Mouse (Mus musculus) forebrain, embryonic 11.5 days (tissue): ENCODE results near the gene Itpr1. TPM values are rescaled to one million over a fixed set of nuclear protein-coding genes. Genes with fewer than 3 reads are reported as not detected.
A peak's percentile ranks its signal among the peaks of the same experiment; 100 is the strongest.

Source experiments
- ATAC-seq: fragments of 200-750 bp; cut with Nextera tagmentation; replicated peaks from 2 replicates; pipeline ENCODE4 v1.8.0; 2017; ENCODE audit warnings: moderate TSS enrichment; ENCODE audit not compliant: low FRiP score
- DNase-seq: peaks from one replicate; pipeline ENCODE4 v3.0.0-alpha.2; 2017; ENCODE audit warnings: low spot score
- H3K27ac ChIP-seq: fragments of 300-500 bp; sonication (generic); 2 replicates; pipeline ENCODE4 v1.5.1; 2014; ENCODE audit warnings: low read depth, low read length
- H3K27me3 ChIP-seq: fragments of 300-500 bp; sonication (generic); 2 replicates; pipeline ENCODE4 v1.6.1; 2014; ENCODE audit warnings: mild to moderate bottlenecking, low read length, mixed read lengths; ENCODE audit not compliant: control insufficient read depth, insufficient read depth
- H3K36me3 ChIP-seq: fragments of 300-500 bp; sonication (generic); 2 replicates; pipeline ENCODE4 v1.6.1; 2014; ENCODE audit warnings: mild to moderate bottlenecking, low read length, moderate library complexity, mixed read lengths; ENCODE audit not compliant: control insufficient read depth, insufficient read depth
- H3K4me1 ChIP-seq: fragments of 300-500 bp; sonication (generic); replicated peaks from 2 replicates; pipeline ENCODE4 v1.6.1; 2014; ENCODE audit warnings: low read length, mixed read lengths; ENCODE audit not compliant: control insufficient read depth, insufficient read depth
- H3K4me2 ChIP-seq: fragments of 300-500 bp; sonication (generic); 2 replicates; pipeline ENCODE4 v1.6.1; 2014; ENCODE audit warnings: low read depth, mild to moderate bottlenecking, low read length, moderate library complexity, mixed read lengths; ENCODE audit not compliant: severe bottlenecking
- H3K4me3 ChIP-seq: fragments of 300-500 bp; sonication (generic); 2 replicates; pipeline ENCODE4 v1.5.1; 2014; ENCODE audit warnings: low read depth, low read length
- H3K9ac ChIP-seq: fragments of 300-500 bp; sonication (generic); 2 replicates; pipeline ENCODE4 v1.6.1; 2014; ENCODE audit warnings: low read length
- H3K9me3 ChIP-seq: fragments of 300-500 bp; sonication (generic); 2 replicates; pipeline ENCODE4 v1.6.1; 2016; ENCODE audit warnings: low read length, mixed read lengths; ENCODE audit not compliant: control insufficient read depth
- WGBS: fragments of 180-500 bp; shearing (Covaris S2); extraction: QIAGEN DNeasy Blood & Tissue Kit; methylation state at CpG from one replicate; pipeline ENCODE4 v1.1.7; 2014; 5-methylcytosine and 5-hydroxymethylcytosine counted together
- polyA plus RNA-seq: library from polyadenylated mRNA; unstranded; fragments of >200 nt; fragmentation: Nextera tagmentation; extraction: Ambion mirVana; gene quantifications from 2 replicates; pipeline ENCODE4 v1.2.1, GENCODE M21; 2014

Itpr1 gene
- polyA plus RNA-seq, 1 experiment from 2014 or later = 8.1 TPM

GRCm38 (mm10) chr6:108184847-108185684 lies 27.8 kb upstream of the Itpr1 start, which contains the start of gene Sumf1:
TSS of gene Sumf1 (minus strand) at chr6:108185582.
- H3K9me3 ChIP-seq = no peaks in the 10 kb centered on the region

GRCm38 (mm10) chr6:108185685-108186009 lies 27.2 kb upstream of the Itpr1 start:
- peak overlapping the region; percentile 85 for H3K4me2 ChIP-seq
- H3K4me3 ChIP-seq = peak overlapping the region; percentile 80
- no peaks in the 10 kb centered on the region for H3K9me3 ChIP-seq
- no peaks in the 10 kb centered on the region; the same call in 1 of the 2 replicates for H3K27me3 ChIP-seq
- peak overlapping the region; percentile 80; the same call in 1 of the 2 replicates for H3K9ac ChIP-seq
- WGBS = 23% methylated on average over 4 of the region's 4 CpGs
- ATAC-seq (no peak; the same call in 1 of the 2 replicates), DNase-seq (no peak)
- H3K4me1 ChIP-seq = peaks cover 5% of the 10 kb centered on the region; the same call in 1 of the 2 replicates
- no peaks in the 10 kb centered on the region for H3K36me3 ChIP-seq
- no peak overlapping the region for H3K27ac ChIP-seq

More at GRCm38 (mm10) chr6:108184847-108185684, 27.8 kb upstream of the Itpr1 start, which contains the start of gene Sumf1:
- peak within 1 kb of the TSS; percentile 80 for H3K4me3 ChIP-seq
- DNase-seq (peak; percentile 91), ATAC-seq (peak; percentile 96)
- H3K4me1 ChIP-seq = peaks cover 5% of the 10 kb centered on the region; the same call in 1 of the 2 replicates
- H3K9ac ChIP-seq = peak within 1 kb of the TSS; percentile 80
- no peaks in the 10 kb centered on the region; the same call in 1 of the 2 replicates for H3K27me3 ChIP-seq
- 5% methylated on average over 46 of the region's 49 CpGs for WGBS
- H3K27ac ChIP-seq = no peak within 1 kb of the TSS
- H3K4me2 ChIP-seq = peak within 1 kb of the TSS; percentile 85
- no peaks in the 10 kb centered on the region for H3K36me3 ChIP-seq

GRCm38 (mm10) chr6:108190690-108191089 lies 22.2 kb upstream of the Itpr1 start:
- 91% methylated on average over 1 of the region's 1 CpGs for WGBS

GRCm38 (mm10) chr6:108192632-108193031 lies 20.3 kb upstream of the Itpr1 start:
- ATAC-seq (no peak), DNase-seq (no peak)
- H3K9ac ChIP-seq = no peak overlapping the region
- H3K9me3 ChIP-seq = no peaks in the 10 kb centered on the region
- H3K4me1 ChIP-seq = no peaks in the 10 kb centered on the region
- 81% methylated on average over 4 of the region's 4 CpGs for WGBS
- H3K27me3 ChIP-seq = no peaks in the 10 kb centered on the region
- no peak overlapping the region for H3K27ac ChIP-seq
- H3K36me3 ChIP-seq = no peaks in the 10 kb centered on the region
- no peak overlapping the region for H3K4me3 ChIP-seq
- no peak overlapping the region for H3K4me2 ChIP-seq

More at GRCm38 (mm10) chr6:108190690-108191089, 22.2 kb upstream of the Itpr1 start:
- Histone ChIP-seq H3K27me3 (no peaks in the 10 kb centered on the region; the same call in 1 of the 2 replicates), H3K27ac (no peak overlapping the region), H3K9ac (no peak overlapping the region), H3K4me2 (no peak overlapping the region), H3K36me3 (no peaks in the 10 kb centered on the region), H3K9me3 (no peaks in the 10 kb centered on the region), H3K4me3 (no peak overlapping the region), H3K4me1 (no peaks in the 10 kb centered on the region)
- no peak for ATAC-seq
- no peak for DNase-seq

- DNase-seq (no peak), ATAC-seq (no peak)
- WGBS = 84% methylated on average over 7 of the region's 7 CpGs
- H3K4me3 ChIP-seq = no peak overlapping the region
- no peaks in the 10 kb centered on the region for H3K9me3 ChIP-seq
- H3K36me3 ChIP-seq = no peaks in the 10 kb centered on the region
- no peaks in the 10 kb centered on the region for H3K27me3 ChIP-seq
- no peak overlapping the region for H3K4me2 ChIP-seq
- no peaks in the 10 kb centered on the region for H3K4me1 ChIP-seq
- H3K27ac ChIP-seq = no peak overlapping the region
- H3K9ac ChIP-seq = no peak overlapping the region
Measured at GRCm38 (mm10) chr6:108196665-108197064, 16.2 kb upstream of the Itpr1 start.

GRCm38 (mm10) chr6:108197117-108197516 lies 15.8 kb upstream of the Itpr1 start:
- Histone ChIP-seq H3K9ac (no peak overlapping the region), H3K36me3 (no peaks in the 10 kb centered on the region), H3K4me2 (no peak overlapping the region), H3K4me1 (no peaks in the 10 kb centered on the region), H3K9me3 (no peaks in the 10 kb centered on the region), H3K27me3 (no peaks in the 10 kb centered on the region), H3K27ac (no peak overlapping the region), H3K4me3 (no peak overlapping the region)
- DNase-seq (no peak), ATAC-seq (no peak)
- WGBS = 72% methylated on average over 4 of the region's 4 CpGs

GRCm38 (mm10) chr6:108198286-108198685 lies 14.6 kb upstream of the Itpr1 start:
- no peak overlapping the region for H3K4me2 ChIP-seq
- no peaks in the 10 kb centered on the region for H3K4me1 ChIP-seq
- WGBS = 93% methylated on average over 7 of the region's 7 CpGs
- H3K4me3 ChIP-seq = no peak overlapping the region
- ATAC-seq (no peak), DNase-seq (no peak)
- H3K36me3 ChIP-seq = no peaks in the 10 kb centered on the region
- H3K9ac ChIP-seq = no peak overlapping the region
- no peaks in the 10 kb centered on the region for H3K9me3 ChIP-seq
- no peak overlapping the region for H3K27ac ChIP-seq
- no peaks in the 10 kb centered on the region for H3K27me3 ChIP-seq

GRCm38 (mm10) chr6:108204322-108204721 lies 8.6 kb upstream of the Itpr1 start:
- Histone ChIP-seq H3K9ac (no peak overlapping the region), H3K4me1 (no peaks in the 10 kb centered on the region), H3K27ac (no peak overlapping the region), H3K9me3 (no peaks in the 10 kb centered on the region), H3K27me3 (no peaks in the 10 kb centered on the region), H3K36me3 (no peaks in the 10 kb centered on the region), H3K4me3 (no peak overlapping the region), H3K4me2 (no peak overlapping the region)
- ATAC-seq (no peak), DNase-seq (no peak)
- 85% methylated on average over 2 of the region's 2 CpGs for WGBS
